Mouse (Mus musculus): Measurements from ENCODE around the gene Fam213b. TPM values are rescaled to one million over a fixed set of nuclear protein-coding genes. Genes with fewer than 3 reads are reported as not detected.
A peak's percentile ranks its signal among the peaks of the same experiment; 100 is the strongest.

The Fam213b gene
- polyA plus RNA-seq, 1 experiment, result 30.7 TPM

DNA sequence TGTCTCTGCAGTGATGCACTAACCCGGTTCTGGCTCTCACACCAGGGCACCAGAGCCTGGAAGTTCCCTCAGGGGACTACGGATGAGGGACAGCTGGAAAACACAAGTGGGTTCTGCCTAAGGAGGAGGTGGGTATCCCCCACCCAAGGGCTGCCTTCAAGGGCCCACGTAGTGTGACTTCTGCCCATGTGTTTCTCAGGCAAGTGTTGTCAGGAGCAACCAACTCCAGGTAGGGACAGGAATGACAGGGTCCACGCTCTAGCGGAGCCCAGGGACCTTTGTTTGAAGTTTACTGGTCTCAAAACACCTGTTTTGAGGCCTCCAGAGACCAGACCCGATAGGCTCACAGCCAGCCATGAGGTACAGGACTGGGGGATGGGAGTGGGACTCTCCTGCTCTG lies 25.7 kb downstream of the Fam213b start:
- TF ChIP-seq POLR2A (IDR thresholded peaks at IDR 0.05; ENCODE audit: borderline replicate concordance, extremely low read depth, insufficient read depth, insufficient read length, poor library complexity, severe bottlenecking), result no peak
- no peak for TF ChIP-seq CTCF (IDR thresholded peaks at IDR 0.05; ENCODE audit: borderline replicate concordance, extremely low read depth, insufficient read depth, insufficient read length)
- no peak for DNase-seq (ENCODE audit: low read depth)

- TF ChIP-seq CTCF (IDR thresholded peaks at IDR 0.05; ENCODE audit: borderline replicate concordance, extremely low read depth, insufficient read depth, insufficient read length) (peak; percentile 34; the same call in 1 of the 2 replicates), POLR2A (IDR thresholded peaks at IDR 0.05; ENCODE audit: borderline replicate concordance, extremely low read depth, insufficient read depth, insufficient read length, poor library complexity, severe bottlenecking) (no peak)
- peak; percentile 53 for DNase-seq (ENCODE audit: low read depth)
Observed at GRCm38 (mm10) chr4:154871757-154872251, 27.1 kb downstream of the Fam213b start.

- DNase-seq (ENCODE audit: low read depth), result no peak
- TF ChIP-seq CTCF (IDR thresholded peaks at IDR 0.05; ENCODE audit: borderline replicate concordance, extremely low read depth, insufficient read depth, insufficient read length) (no peak), POLR2A (IDR thresholded peaks at IDR 0.05; ENCODE audit: borderline replicate concordance, extremely low read depth, insufficient read depth, insufficient read length, poor library complexity, severe bottlenecking) (no peak)
Observed at GRCm38 (mm10) chr4:154870721-154871120, 28.2 kb downstream of the Fam213b start.

DNA sequence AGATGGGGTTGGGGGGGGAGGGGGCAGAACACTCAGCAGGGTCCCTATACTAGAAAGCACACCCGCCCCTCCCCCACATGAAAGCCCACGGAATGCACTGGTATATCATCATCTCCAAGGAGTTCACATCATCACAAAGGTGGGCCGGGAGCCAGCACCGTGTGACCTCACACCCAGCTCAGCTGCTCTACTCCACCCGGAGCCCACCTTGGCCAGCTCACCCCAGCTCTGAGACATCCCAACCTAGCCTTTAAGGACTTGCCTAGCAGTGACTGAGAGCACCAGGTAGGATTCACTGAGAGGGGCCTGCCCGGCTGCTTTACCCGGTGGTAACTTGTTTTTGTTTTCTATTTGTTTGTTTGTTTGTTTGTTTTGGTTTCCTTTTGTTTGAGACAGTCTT lies 29.5 kb downstream of the Fam213b start, which contains the start of gene Mmel1:
Mmel1 (plus strand) TSS at position 146 of the 400 bp plus-strand sequence.
- DNase-seq (ENCODE audit: low read depth), result no peak
- no peak for TF ChIP-seq CTCF (IDR thresholded peaks at IDR 0.05; ENCODE audit: borderline replicate concordance, extremely low read depth, insufficient read depth, insufficient read length)
- TF ChIP-seq POLR2A (IDR thresholded peaks at IDR 0.05; ENCODE audit: borderline replicate concordance, extremely low read depth, insufficient read depth, insufficient read length, poor library complexity, severe bottlenecking), result no peak

- DNase-seq (ENCODE audit: low read depth), result no peak
- TF ChIP-seq POLR2A (IDR thresholded peaks at IDR 0.05; ENCODE audit: borderline replicate concordance, extremely low read depth, insufficient read depth, insufficient read length, poor library complexity, severe bottlenecking) (no peak), CTCF (IDR thresholded peaks at IDR 0.05; ENCODE audit: borderline replicate concordance, extremely low read depth, insufficient read depth, insufficient read length) (no peak)
Observed at GRCm38 (mm10) chr4:154867257-154867656, 31.7 kb downstream of the Fam213b start.

GRCm38 (mm10) chr4:154866391-154866790 lies 32.5 kb downstream of the Fam213b start:
- DNase-seq (ENCODE audit: low read depth), result no peak

DNA sequence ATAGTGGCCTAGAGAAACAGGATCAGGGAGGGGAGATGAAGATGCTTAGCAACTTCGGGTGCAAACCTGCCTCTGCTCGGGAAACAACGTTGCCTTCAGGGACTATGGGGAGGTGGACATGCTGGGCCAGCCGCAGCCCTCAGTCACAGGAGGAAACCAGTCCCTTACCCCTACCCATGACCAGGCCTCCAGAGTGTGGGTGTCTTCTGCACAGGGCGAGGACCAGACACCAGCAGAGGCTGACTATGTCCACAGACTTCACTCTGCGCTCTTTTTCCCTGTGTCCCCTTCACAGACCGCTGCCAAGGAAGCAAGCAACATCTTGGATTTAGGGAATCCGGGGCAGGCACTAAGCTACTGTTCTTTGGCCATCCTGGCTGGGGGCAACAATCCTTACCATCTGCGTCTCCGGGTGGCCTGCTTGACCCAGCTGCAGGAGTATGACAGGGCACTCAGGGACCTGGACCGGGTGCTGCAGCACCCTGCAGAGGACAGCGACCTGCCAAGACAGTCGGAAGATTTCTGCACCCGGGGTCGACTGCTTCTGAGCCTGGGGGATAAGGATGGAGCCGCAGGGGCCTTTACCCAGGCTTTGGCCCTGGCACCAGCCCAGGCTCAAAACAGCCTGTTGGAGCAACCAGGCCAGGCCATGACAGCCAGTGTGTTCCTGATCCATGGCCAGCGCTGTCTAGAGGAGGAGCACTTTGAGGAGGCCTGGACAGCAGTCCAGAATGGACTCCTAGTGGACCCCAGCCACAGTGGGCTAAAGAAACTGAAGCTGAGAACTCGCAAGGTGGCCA lies 33.8 kb downstream of the Fam213b start:
- no peak for DNase-seq (ENCODE audit: low read depth)

More at GRCm38 (mm10) chr4:154866391-154866790, 32.5 kb downstream of the Fam213b start:
- TF ChIP-seq POLR2A (IDR thresholded peaks at IDR 0.05; ENCODE audit: borderline replicate concordance, extremely low read depth, insufficient read depth, insufficient read length, poor library complexity, severe bottlenecking) (no peak), CTCF (IDR thresholded peaks at IDR 0.05; ENCODE audit: borderline replicate concordance, extremely low read depth, insufficient read depth, insufficient read length) (no peak)

DNA sequence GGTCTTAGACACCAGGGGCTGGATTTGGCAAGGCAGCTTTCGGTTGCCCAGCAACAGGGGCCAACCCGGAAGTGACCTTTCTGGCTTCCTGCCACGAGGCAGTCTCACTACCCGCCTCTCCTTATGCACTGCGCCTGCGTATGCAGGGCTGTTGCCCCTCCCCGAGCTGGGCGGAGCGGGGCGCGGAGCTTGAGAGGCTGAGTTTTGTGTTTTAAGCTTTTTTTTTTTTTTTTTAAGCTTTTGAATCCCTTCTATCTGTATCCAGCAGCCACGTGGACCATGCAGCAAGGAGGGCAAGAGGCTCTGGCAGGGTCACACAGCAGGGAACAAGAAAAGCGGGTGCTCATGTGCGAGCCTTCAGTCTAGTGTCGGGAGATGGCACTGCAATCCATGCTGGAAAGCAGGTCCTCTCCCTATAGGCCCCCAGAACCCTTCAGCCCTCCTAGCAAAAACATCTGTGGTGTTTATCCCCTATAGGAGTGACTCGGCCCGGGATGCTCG lies 34.6 kb downstream of the Fam213b start:
- TF ChIP-seq CTCF (IDR thresholded peaks at IDR 0.05; ENCODE audit: borderline replicate concordance, extremely low read depth, insufficient read depth, insufficient read length) (peak; percentile 60), POLR2A (IDR thresholded peaks at IDR 0.05; ENCODE audit: borderline replicate concordance, extremely low read depth, insufficient read depth, insufficient read length, poor library complexity, severe bottlenecking) (peak; percentile 50; the same call in 1 of the 2 replicates)
- DNase-seq (ENCODE audit: low read depth), result peak; percentile 97

More for the DNA sequence above, 33.8 kb downstream of the Fam213b start:
- TF ChIP-seq CTCF (IDR thresholded peaks at IDR 0.05; ENCODE audit: borderline replicate concordance, extremely low read depth, insufficient read depth, insufficient read length), result no peak
- TF ChIP-seq POLR2A (IDR thresholded peaks at IDR 0.05; ENCODE audit: borderline replicate concordance, extremely low read depth, insufficient read depth, insufficient read length, poor library complexity, severe bottlenecking), result no peak

- DNase-seq (ENCODE audit: low read depth), result no peak
- TF ChIP-seq POLR2A (IDR thresholded peaks at IDR 0.05; ENCODE audit: borderline replicate concordance, extremely low read depth, insufficient read depth, insufficient read length, poor library complexity, severe bottlenecking), result no peak
- no peak for TF ChIP-seq CTCF (IDR thresholded peaks at IDR 0.05; ENCODE audit: borderline replicate concordance, extremely low read depth, insufficient read depth, insufficient read length)
Observed at GRCm38 (mm10) chr4:154863436-154863935, 35.4 kb downstream of the Fam213b start.

DNA sequence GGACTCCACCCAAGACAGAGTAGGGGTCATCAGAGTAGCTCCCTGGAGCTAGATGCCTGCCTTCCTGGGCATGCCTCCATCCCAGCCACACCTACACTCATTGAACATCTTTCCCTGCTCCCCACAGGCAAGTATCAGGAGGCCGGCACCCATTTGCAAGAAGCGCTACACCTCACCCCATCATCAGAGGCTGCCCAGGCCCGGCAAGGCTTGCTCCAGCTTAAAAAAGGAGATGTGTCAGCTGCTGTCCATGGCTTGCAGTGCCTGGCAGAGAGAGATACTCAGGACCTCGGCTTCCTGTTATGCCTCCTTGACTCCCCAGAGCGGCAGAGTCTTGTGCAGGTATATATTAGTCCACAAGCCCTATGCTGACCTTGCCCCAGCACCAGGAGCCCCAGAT lies 37.0 kb downstream of the Fam213b start:
- no peak for TF ChIP-seq CTCF (IDR thresholded peaks at IDR 0.05; ENCODE audit: borderline replicate concordance, extremely low read depth, insufficient read depth, insufficient read length)
- no peak for TF ChIP-seq POLR2A (IDR thresholded peaks at IDR 0.05; ENCODE audit: borderline replicate concordance, extremely low read depth, insufficient read depth, insufficient read length, poor library complexity, severe bottlenecking)
- no peak for DNase-seq (ENCODE audit: low read depth)

DNA sequence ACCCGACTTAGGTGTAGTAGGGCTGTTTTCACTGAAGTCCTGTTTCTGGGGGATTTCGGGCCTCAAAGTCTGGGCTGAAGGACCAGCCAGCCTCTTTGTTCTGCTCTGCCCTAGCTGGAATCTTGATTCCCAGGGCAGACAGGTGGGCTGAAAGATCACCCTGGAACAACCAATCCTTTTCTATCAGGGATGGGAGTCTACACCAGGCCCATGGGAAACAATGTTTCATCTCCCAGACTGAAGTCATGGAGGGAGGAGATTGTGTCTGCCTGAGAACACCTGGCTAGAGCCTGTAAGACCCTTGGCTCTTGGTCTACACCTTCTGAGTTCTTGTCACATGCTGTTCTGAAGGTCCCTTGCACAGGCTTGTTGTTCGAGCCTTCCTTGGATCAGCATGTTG lies 40.3 kb downstream of the Fam213b start:
- DNase-seq (ENCODE audit: low read depth), result no peak
- TF ChIP-seq CTCF (IDR thresholded peaks at IDR 0.05; ENCODE audit: borderline replicate concordance, extremely low read depth, insufficient read depth, insufficient read length), result no peak
- TF ChIP-seq POLR2A (IDR thresholded peaks at IDR 0.05; ENCODE audit: borderline replicate concordance, extremely low read depth, insufficient read depth, insufficient read length, poor library complexity, severe bottlenecking), result no peak
